Mouse (Mus musculus) liver, postnatal 0 days (tissue): ENCODE measurements around the gene Trim28.

Experiments used
- CTCF ChIP-seq: sonication (generic); IDR thresholded peaks from 2 replicates; pipeline ENCODE4 v1.5.1; 2016; ENCODE audit warnings: antibody characterized with exemption, low read depth
- EP300 ChIP-seq: IDR thresholded peaks from 2 replicates; pipeline ENCODE4 v1.6.1; 2016; ENCODE audit warnings: antibody characterized with exemption, low read depth, mild to moderate bottlenecking

- TF ChIP-seq EP300, result no peak
- TF ChIP-seq CTCF, result no peak
Measured at GRCm38 (mm10) chr7:12970906-12971305, 28.0 kb upstream of the Trim28 start.
